Mouse (Mus musculus): ENCODE results near the gene Dnase1l3.
"Not testable (repeated sequence)": the region's sequence is repeated elsewhere in the genome, so short reads cannot be mapped to it uniquely, and the experiment has no call there.

Dnase1l3 gene

DNA sequence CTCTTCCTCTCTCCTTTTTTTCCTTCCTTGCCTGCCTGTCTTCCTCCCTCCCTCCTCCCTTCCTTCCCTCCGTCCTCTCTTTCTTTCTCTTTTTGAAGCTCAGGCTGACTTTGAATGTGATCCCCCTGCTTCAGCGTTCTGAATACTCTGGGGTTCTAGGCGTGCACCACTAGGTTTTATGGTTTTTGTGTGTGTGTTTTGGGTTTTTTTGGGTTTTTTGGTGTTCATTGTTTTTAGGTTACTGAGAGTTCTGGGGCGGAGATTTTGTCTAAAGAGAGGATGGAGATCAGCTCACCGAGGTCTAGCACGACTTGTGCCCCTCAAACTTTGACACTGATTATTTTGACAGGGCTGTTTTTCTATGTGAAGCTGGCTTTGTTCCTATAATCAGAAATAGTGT lies 17.6 kb upstream of the Dnase1l3 start:
- DNase-seq (ENCODE audit: low read depth, low spot score) = no peak

DNA sequence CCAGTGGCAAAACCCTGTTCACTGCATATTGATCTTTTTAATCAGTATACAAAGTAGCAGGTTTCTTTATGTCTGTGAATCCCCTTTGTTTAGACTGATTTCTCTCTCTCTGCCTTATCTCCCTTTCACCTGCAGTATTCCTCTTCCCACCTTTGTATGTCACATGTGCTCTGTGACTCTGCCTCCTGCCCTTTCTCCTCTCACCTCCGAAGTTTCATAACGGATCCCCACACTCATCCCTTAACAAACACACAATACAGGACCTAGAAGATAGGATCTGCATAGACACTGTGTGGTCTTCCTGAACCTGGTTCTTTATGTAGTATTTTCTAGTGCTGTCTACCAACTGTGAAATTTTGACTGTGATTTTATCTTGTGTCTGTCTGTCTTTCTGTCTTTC lies 16.9 kb upstream of the Dnase1l3 start:
- DNase-seq (ENCODE audit: low read depth, low spot score) = no peak

DNA sequence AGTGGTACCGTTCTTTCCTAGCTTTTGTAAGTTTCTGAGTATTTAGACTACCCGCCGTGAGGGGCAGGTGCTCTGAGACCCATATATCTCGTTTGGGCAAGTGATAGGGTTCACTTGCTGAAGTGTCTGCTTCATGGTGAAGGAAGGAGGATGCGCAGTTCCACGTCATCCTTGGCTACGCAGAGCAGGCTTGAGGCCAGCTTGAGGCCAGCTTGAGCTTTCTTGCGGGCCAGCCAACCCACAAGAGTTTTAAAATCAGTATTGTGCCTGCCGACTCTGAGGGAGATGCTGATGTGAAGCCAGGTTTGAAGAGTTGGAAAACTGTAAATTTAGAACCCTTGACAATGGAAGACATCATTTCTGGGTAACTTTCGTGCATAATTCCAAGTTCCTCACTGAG lies 13.6 kb upstream of the Dnase1l3 start:
- no peak for DNase-seq (ENCODE audit: low read depth, low spot score)

DNA sequence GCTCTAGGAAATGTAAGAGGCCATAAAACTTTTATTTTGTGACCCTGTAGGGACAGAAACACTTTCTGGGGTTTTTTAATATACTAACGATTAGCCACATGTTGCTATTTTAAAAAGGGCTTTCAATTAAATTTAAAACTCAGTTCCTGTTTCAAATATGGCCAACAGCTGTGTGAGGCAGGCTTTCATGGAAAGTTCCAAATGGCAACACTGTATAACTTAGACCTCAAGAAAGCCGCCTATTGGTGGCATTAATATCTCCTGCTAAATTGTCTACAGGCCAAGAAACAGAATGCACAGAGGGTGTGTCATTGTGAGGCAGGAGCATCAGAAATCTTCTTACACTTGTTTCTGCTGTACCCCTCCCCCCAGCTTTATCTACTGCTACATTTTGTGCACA lies 13.1 kb upstream of the Dnase1l3 start:
- DNase-seq (ENCODE audit: low read depth, low spot score) = no peak

DNA sequence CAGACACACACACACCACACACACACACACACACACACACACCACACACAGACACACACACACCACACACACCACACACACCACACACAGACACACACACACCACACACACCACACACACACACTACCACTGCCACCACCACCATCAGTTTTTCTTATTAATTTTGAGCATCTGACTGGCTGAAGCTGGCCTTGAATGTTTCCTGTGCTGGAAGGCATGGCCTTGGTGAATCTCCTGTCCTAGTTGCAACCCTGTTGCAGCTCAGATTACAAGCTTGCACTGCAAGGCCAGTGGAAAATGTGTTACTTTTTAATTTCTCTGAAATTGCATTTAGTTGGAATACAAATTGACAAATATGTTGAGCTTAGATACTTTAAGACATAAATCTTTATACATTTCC lies 12.7 kb upstream of the Dnase1l3 start:
- DNase-seq (ENCODE audit: low read depth, low spot score) = no peak

DNA sequence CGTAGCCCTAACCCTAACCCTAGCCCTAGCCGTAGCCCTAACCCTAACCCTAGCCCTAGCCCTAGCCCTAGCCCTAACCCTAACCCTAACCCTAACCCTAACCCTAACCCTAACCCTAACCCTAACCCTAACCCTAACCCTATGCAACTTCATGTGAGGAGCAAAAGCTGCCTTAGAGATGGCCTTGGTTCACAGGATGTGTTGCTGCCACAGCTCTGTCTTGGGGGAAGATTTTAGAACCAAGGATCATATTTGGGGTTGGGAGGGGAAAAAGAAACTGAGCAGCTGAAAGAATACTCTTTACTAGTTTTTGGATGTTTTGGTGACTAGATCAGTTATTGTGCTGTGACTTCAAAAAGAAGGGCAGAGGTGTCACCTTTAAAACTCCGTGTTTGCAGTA lies 11.7 kb upstream of the Dnase1l3 start:
- not testable (repeated sequence) for DNase-seq (ENCODE audit: low read depth, low spot score)

DNA sequence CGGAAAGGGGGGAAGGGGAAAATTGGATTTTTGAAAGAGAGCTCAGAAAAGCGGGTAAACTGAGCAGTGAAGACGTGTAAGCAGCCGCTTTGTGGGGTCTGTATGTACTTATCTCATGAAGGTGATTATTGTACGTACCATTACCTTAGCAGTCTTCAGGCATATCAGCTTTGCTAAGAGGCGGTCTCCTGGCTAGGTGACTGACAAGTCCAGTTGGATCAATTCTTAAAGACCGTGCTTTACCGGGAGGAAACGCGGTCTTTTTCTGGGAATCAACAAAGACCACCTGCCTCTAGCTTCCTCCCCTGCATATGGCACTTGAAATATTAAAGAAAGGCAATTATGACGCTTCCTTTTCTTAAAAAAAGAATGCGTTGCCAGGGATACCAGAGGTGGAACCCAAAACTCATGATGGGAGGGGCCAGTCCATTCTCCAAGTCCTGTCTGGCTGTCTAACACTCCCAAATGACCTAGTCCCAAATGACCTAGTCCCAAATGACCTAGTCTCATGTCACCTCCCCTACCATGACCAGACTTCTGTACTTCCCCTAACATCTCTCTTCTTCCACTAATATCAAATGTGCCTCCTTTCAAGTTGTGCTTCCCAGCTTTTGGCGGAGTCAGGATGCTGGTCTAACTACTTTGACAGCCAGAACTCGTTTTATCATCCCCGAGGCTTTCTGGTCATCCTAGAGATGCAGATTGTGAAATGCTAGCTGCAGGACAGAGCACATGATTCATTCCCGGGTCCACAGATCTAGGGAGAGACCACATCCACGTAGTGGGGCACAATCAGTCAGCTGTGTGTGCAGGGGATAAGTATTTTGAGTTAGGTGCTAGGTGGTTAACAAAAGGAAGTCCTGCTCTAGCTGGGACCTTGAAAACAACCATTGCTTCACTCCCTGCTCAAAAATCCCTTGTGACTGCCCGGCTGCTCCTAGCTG lies 9.6 kb upstream of the Dnase1l3 start:
- no peak for DNase-seq (ENCODE audit: low read depth, low spot score)

DNA sequence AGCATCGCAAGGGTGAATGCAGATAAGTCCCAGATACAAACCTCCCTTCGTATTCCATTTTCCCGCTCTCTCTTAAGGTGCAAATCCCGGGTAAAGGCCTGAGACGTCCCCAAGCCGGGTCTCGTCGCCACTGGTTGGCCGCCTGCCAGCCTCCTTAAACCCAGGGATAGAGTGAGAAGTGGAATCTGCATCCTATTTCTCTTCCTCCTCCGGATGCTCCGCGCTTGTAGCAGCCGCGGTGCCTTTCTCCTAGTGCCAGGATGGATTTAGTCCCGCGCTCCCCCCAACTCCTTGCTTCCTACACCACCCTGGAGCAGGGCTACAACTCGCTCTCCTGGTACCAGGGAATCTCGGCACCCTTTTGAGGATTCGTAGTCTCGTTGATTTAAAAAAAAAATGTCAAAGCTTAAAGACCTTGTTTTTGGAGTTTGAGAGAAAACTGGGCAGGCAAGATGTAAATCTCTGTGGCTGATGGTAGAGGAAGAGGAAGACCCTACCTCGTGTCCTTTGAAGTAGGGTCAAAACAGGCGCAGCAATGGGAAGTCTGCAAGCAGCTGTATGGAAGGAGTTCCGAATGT lies 8.8 kb upstream of the Dnase1l3 start:
- DNase-seq (ENCODE audit: low read depth, low spot score) = no peak

DNA sequence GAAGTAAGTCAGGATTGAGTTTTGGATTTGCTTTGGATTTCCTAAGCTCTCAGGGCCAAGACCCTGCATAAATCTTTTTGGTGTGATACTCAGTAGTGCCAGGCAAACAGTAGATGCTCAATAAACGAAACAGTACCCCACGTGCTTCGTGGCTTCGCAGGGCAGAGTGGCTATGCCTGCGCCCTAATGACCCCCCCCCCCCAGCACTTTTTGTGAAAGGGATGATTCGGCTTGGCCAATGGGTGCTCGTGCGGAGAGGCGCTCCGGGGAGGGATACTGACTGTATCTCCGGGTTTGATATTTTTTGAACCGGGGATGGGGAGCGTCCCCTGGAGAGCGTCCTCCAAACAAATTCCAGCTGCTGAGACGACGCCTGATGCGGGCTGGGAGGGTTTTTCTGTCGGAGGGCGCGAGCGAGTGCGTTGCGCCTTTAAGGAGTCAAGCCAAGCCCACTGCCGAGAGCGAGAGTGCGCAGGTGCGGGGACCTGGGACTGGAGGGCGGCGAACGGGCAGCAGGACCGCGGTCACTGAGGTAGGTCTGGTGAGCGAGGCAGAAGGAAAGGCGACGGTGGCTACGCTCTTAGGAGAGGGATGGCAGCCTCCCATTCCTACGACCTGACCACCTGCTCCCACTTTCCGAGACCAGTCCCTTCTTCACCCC lies 8.2 kb upstream of the Dnase1l3 start, which contains the start of gene Abhd6:
Gene Abhd6 (plus strand): TSS at position 471 of the 661 bp plus-strand sequence.
- DNase-seq (ENCODE audit: low read depth, low spot score) = peak; percentile 72

DNA sequence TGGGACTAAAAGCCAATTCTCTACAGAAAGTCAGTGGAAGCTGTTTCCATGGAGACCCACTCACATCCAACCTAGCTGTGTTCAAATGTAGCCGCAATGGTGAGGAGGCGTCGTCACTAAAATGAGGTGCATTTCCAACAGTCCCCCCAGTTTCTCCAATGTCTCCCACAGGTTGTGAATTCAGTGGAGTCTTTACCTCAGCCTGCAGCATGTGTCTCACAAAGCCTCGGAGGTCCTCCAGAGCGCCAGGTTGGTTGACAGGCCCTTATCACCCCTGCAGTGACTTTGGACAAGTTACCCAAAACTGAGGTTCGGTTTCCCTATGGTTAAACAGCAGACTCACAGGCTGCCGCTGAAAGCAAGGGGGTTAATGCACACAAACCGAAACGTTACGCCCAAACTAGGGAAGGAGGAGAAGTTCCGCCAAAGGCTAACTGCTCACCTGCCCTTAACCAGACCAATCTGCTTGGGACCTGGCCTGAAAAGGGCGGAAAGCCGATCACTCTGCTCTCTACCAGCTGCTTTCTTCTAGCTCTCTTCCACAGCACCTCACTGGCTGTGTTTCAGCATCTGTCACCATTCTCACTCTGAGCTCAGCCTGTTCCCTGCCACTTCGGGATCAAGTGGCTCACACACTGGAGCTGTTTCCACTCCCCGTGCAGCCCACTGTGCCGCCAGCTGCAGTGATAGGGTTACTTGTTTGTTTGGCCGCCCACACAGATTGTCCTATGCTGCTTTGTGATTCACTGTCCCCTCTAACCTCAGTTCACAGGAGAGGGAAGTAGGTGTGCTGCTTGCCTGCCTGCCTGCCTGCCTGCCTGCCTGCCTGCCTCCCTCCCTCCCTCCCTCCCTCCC lies 6.7 kb upstream of the Dnase1l3 start:
- no peak for DNase-seq (ENCODE audit: low read depth, low spot score)

DNA sequence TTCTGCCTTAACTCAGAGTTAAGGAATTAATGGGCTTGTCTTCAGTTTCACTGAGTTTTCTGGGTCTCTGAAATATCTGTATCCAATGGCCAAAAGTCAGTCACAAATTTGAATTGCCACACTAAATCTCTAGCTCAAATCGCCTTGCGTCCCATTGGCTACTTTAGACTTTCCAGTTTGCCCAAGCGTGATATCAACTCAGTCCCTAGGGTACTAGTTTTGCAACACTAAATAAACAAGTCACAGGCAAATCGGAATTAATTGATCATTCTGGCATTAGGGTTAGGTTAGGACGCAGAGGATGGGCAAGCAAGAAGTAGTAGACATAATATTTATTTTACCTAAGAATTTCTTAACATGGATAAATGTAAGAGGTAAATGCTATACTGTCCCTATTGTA lies 5.9 kb upstream of the Dnase1l3 start:
- DNase-seq (ENCODE audit: low read depth, low spot score) = no peak

DNA sequence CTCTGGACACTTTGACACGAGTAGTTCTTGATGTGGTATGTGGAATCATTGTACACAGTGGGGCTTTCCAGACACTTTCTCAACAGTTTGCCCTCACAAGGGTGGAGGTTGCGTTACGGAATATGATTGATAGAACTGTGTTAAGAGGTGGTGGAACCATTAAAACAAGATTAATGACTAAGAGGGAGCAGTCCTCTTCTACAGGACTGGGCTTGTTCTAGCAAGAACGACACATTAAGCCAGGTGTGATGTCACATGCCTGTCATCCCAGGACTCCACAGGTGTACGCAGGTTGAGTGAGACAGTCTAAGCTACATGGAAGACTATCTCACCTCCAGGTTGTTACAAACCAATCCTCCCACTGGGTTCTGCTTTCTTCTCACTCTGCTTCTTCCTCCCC lies 5.1 kb upstream of the Dnase1l3 start:
- DNase-seq (ENCODE audit: low read depth, low spot score) = no peak

DNA sequence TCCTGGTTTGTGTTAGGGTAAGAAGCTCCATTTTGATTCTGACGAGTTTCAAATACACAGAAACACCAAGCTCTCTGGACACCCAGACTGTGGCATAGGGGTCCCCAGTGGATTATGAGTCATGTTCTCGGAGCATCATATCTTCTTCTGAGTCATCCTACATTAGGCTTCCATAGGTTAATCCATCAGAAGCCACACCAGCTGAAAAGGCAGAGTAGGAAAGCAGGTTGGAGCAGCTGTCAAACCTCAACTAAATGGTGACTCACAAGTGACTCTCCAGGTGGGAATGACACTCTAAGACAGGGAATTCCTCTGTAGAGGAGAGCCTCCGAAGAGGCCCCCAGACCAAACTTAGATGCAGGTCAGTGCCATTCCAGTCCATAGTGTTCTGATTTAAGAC lies 4.7 kb upstream of the Dnase1l3 start:
- DNase-seq (ENCODE audit: low read depth, low spot score) = no peak

DNA sequence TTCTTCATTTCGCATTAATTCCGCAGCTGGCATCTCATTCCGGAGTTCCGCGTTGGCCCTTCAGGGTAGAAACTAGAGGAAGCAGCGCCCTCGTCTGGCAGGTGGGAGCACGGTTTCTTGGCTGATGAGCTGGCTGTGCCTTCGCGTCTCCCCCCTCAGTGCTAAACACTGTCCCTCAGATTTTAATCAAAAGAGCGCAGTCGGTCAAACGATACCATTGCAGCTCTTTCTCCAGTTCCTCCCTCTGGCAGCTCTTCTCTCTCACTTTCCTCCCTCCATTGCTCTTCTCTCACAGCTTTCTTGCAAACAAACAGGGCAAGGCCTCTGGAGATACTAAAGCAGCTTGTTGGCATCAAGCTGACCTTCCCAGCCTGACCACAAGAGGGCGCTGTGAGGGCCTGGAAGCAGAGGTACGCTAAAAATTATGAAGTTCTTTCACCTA lies 2.9 kb upstream of the Dnase1l3 start:
- DNase-seq (ENCODE audit: low read depth, low spot score) = peak; percentile 42

DNA sequence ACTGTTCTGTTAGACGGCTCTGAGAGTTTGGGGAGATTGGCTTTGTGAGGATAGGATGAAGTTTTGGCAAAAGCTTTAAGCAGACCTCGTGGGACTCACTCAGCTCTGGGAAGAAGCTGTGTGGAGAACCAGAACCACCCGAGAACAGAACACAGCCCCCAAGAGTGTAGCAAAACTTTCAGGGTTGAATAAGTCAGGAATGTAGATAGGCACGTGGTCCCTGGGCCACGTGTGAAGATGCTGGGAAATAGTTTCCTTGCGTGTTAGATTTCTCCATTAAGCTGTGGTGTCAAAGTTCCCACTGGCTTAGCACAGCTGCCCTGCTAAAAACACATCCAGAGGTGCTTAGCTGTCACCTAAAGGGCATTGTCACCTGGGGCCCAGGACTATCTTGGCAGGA lies 2.2 kb downstream of the Dnase1l3 start:
- DNase-seq (ENCODE audit: low read depth, low spot score) = no peak

DNA sequence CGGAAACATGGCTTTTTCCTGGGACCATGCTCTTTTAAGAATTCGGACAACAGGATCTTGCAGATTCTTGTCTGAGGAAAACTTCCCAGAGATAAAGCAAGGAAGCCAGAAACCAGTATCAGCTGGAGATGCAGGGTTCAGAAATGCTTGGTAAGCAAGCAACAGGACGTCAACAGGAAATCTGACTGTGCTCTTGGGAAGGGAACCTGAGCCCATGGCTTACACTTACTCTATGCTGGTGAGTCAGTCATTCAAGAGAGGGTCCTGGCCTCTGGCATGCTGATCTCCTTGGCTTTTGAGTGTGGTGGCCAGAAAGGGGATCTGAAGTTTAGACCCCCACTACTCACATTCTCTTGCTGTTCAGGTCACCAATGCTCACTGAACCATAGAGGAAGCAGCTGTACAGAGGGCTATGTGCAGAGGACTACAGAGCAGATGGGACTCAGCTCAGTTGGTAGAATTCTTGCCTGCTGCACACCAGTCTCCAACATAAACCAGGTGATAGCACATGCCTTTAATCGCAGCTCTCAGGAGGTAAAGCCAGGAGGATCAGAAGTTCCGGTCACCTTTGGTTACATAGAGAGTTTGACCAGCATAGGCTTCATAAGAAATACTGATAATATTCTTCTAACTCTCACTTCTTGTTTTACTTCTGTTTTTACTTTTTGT lies 3.1 kb downstream of the Dnase1l3 start:
- DNase-seq (ENCODE audit: low read depth, low spot score) = no peak

DNA sequence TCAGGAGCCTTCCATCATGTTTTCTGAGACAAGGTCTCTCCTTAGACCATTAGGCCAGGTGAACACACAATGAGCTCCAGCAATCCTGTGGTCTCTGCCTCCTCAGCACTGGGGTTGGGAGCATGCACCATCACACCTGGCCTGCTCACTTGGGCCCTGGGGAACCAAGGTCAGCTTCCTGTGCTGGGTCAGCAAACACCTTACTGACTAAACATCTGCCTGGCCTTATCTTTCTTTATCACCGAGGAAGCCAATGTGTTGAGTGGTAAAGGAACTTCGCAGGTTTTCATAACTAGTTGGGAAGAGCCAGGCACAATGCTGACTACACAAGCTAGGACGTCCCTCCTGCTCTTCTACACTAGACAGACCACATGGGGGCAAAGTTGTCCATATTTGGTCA lies 4.4 kb downstream of the Dnase1l3 start:
- DNase-seq (ENCODE audit: low read depth, low spot score) = no peak

DNA sequence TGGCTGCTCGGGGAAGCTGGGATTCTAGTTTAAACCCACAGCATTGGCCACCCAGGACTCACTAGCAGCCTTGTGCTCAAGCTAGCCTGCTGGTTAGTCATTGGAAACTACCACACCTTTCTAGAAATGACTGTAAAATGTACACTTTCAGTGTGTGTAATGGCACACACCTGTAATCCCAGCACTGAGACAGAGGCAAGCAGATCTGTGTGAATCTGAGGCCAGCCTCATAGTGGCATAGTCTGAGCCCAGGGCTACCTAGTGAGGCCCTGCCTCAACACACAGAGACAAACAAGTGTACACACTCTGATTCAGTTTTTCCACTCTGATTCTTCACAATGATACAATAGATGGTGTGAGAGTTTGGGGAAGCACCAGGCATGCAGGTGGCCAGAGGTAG lies 5.0 kb downstream of the Dnase1l3 start:
- DNase-seq (ENCODE audit: low read depth, low spot score) = no peak

DNA sequence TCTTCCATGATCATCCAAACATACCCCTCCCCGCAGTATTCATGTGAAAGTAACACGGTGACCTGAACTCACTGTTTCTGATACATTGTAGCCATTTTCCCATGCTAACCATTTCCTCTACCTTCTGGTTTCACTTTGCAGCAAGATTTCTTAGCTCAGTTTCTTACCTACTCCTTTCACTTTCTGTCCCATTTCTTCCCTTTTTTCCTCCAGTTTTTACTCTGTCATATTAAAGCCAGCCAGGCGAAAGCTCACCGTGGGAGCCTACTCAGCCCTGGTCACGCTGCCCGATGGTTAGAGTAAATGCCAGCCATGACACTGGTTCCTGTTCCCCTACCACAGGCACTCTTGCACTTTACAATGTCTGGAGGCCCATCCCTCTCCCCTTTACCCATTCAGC lies 7.5 kb downstream of the Dnase1l3 start:
- no peak for DNase-seq (ENCODE audit: low read depth, low spot score)

DNA sequence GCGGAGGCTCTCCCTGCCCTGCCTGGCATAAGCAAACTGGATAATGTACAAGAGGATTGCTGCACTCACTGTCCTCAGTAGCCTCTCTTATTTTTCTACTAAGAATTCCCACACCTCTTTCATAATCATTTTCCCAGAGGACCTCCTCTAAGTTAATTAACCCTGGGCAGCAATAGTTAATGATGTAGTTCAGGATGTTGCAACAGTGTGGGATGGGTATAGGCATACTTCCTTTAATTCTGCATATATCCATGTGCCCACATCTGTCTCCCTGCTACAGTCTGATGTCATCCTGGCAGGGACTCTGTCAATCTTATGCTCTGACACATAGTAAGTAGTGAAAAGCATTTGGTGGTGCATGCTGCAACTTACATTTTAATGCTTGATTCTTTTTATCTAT lies 13.1 kb downstream of the Dnase1l3 start:
- no peak for DNase-seq (ENCODE audit: low read depth, low spot score)

DNA sequence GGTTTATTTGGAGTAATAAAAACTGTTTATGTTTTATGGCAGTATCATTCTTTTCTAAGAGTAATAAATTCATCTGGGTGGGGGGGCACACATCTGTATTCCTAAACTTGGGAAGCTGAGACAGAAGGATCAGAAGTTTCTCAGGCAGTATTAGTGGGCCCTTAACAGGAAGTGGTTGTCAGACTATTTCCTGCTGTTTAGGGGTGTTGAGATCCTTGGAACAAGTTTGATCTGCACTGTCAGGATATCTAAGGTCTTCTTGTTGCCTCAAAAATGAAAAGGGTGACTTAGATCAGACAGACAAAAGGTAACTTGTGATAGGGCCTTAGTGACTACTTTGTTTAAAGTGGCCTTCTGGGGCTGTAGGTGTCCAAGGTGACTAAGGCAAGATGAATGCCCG lies 16.2 kb downstream of the Dnase1l3 start:
- no peak for DNase-seq (ENCODE audit: low read depth, low spot score)
